Mouse (Mus musculus) neural tube, embryonic 12.5 days (tissue): ENCODE measurements around the gene Fam163b. TPM values are rescaled to one million over a fixed set of nuclear protein-coding genes. Genes with fewer than 3 reads are reported as not detected.

Source experiments
- ATAC-seq: fragments of 200-750 bp; cut with Nextera tagmentation; 2 replicates; pipeline ENCODE4 v1.8.0; 2017; ENCODE audit warnings: low read depth, mild to moderate bottlenecking, moderate TSS enrichment, moderate library complexity; ENCODE audit not compliant: low FRiP score
- H3K27ac ChIP-seq: fragments of 300-500 bp; sonication (generic); 2 replicates; pipeline ENCODE4 v1.5.1; 2016
- H3K27me3 ChIP-seq: fragments of 300-500 bp; sonication (generic); replicated peaks from 2 replicates; pipeline ENCODE4 v1.6.1; 2016; ENCODE audit warnings: mild to moderate bottlenecking
- H3K36me3 ChIP-seq: fragments of 300-500 bp; sonication (generic); 2 replicates; pipeline ENCODE4 v1.6.1; 2016; ENCODE audit warnings: mild to moderate bottlenecking
- H3K4me1 ChIP-seq: fragments of 300-500 bp; sonication (generic); 2 replicates; pipeline ENCODE4 v1.6.1; 2016
- H3K4me2 ChIP-seq: fragments of 300-500 bp; sonication (generic); replicated peaks from 2 replicates; pipeline ENCODE4 v1.6.1; 2016; ENCODE audit warnings: mild to moderate bottlenecking
- H3K4me3 ChIP-seq: fragments of 300-500 bp; sonication (generic); 2 replicates; pipeline ENCODE4 v1.5.1; 2016
- H3K9ac ChIP-seq: fragments of 300-500 bp; sonication (generic); 2 replicates; pipeline ENCODE4 v1.6.1; 2016; ENCODE audit warnings: mild to moderate bottlenecking
- H3K9me3 ChIP-seq: fragments of 300-500 bp; sonication (generic); 2 replicates; pipeline ENCODE4 v1.6.1; 2016; ENCODE audit warnings: mild to moderate bottlenecking
- WGBS: fragments of 180-500 bp; shearing (Covaris S2); methylation state at CpG from one replicate; pipeline ENCODE4 v1.1.7; 2016; 5-methylcytosine and 5-hydroxymethylcytosine counted together
- polyA plus RNA-seq: library from polyadenylated mRNA; unstranded; fragments of >200 nt; fragmentation: Nextera tagmentation; extraction: Ambion mirVana; gene quantifications from 2 replicates; pipeline ENCODE4 v1.2.1, GENCODE M21; 2016

The Fam163b gene
- polyA plus RNA-seq, 1 experiment from 2014 or later, result 0.80 TPM

DNA sequence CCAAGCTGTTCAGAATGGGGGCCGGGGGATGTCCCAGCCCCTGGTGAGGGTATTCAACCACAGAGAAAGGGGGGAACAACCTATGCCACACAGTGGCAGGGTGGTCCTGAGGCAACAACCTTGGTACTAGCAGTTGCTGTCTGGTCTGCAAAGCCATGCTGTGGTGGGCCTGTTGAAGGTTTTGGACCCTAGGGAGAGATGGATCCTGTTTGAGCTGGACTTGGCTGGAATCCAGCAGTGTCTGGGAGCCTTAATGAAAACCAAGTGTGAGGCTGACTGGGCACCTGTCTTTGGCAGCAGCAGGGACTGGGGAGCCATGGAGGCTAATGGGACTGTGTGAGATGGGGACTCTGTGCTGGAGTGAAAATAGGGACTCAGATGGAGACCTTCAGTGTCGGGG, 62.6 kb downstream of the Fam163b start:
- 63% methylated on average over 2 of the region's 2 CpGs for WGBS
- Histone ChIP-seq H3K27me3 (0 out of 2 replicates have a peak, but pooled peaks cover 2% of the 10 kb centered on the region), H3K4me1 (peaks cover 23% of the 10 kb centered on the region), H3K4me2 (peak overlapping the region; percentile 44), H3K9me3 (no peaks in the 10 kb centered on the region), H3K36me3 (no peaks in the 10 kb centered on the region), H3K4me3 (peak overlapping the region; percentile 7; the same call in 1 of the 2 replicates), H3K9ac (no peak overlapping the region), H3K27ac (no peak overlapping the region)
- ATAC-seq, result peak; percentile 57

DNA sequence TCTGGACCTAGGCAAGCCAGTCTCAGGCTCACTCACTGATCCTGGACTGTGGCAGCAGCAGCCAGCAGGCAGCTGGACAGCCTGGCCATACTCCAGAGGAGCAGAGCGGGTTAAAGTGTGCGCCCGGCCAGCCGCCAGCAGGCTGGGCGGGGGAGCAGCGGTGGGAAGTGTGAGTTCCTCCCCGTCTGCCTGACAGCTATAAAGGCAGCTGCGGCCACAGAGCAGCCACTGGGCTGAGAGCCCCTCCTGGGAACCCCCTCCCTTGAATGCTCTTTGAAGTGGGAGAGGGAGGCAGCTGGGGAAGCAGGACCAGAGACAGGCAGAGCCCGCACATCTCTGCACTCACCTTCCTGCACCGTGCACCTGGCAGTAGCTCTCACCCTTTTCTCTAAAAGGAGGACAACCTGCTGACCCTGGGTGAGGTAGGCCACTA, 63.1 kb downstream of the Fam163b start, which contains the start of gene Adamtsl2:
Gene Adamtsl2 (plus strand): TSS at position 228 of the 433 bp plus-strand sequence.
- Histone ChIP-seq H3K27me3 (0 out of 2 replicates have a peak, but pooled peaks cover 2% of the 10 kb centered on the region), H3K27ac (0 out of 2 replicates have a peak within 1 kb of the TSS, but pooled peaks have one; percentile 20), H3K36me3 (no peaks in the 10 kb centered on the region), H3K9me3 (no peaks in the 10 kb centered on the region), H3K4me2 (peak within 1 kb of the TSS; percentile 44), H3K4me3 (peak within 1 kb of the TSS; percentile 7; the same call in 1 of the 2 replicates), H3K4me1 (peaks cover 23% of the 10 kb centered on the region), H3K9ac (no peak within 1 kb of the TSS)
- WGBS, result 2% methylated on average over 10 of the region's 10 CpGs
- ATAC-seq, result peak; percentile 65

DNA sequence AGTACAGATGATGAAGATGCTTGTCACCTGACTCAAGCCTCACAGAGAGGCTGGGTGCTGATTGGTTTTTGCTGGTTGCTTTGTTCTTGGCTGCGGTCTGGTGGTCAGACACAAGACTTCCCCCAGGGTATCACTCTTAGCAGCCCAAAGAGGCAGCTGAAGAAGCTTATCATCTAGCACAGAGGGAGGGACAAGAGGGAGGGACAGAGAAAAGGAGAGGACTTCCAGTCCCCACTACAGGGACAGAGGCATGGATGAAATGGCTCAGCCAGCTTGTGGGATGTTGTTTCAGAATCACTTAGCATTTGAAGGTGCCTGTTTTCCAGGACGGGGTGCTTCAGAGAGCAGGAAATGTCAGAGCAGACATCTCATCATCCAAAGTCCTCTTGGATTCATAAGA, 64.0 kb downstream of the Fam163b start:
- no peak overlapping the region for H3K4me3 ChIP-seq
- no peak overlapping the region for H3K9ac ChIP-seq
- H3K27me3 ChIP-seq, result 0 out of 2 replicates have a peak, but pooled peaks cover 2% of the 10 kb centered on the region
- no peak for ATAC-seq
- WGBS, result 56% methylated on average over 2 of the region's 2 CpGs
- H3K9me3 ChIP-seq, result no peaks in the 10 kb centered on the region
- H3K36me3 ChIP-seq, result no peaks in the 10 kb centered on the region
- no peak overlapping the region for H3K4me2 ChIP-seq
- H3K4me1 ChIP-seq, result peaks cover 23% of the 10 kb centered on the region
- no peak overlapping the region for H3K27ac ChIP-seq

DNA sequence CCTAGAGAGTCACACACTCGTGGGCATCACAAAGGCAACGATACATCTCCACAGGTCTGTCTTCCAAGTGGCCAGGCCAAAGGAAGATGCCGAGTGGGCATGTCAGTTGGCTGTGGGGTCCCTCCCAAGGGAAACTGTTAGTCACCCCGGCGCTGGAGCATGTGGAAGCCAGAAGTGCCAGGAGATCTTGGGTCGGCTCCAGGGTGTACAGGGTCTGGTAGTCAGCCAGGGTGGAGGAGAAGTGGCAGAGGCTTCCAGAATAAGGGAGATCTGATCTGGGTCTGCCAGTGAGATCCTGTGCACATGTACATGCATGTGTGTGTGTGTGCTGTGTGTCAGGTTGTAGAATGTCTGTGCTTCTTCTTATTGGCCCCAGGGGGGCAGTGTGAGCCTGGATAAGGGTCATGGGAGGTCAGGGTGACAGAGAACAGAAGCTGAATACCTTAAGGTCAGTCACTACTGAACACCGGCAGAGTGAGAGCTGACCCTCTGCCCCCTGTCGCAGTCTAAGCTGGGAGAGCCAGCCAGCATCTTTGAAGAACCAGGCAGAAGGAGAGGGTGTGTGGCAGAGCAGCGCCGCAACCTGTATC, 64.5 kb downstream of the Fam163b start:
- Histone ChIP-seq H3K36me3 (no peaks in the 10 kb centered on the region), H3K9ac (no peak overlapping the region), H3K4me1 (peaks cover 23% of the 10 kb centered on the region), H3K4me3 (no peak overlapping the region), H3K27me3 (0 out of 2 replicates have a peak, but pooled peaks cover 2% of the 10 kb centered on the region), H3K27ac (no peak overlapping the region), H3K4me2 (no peak overlapping the region), H3K9me3 (no peaks in the 10 kb centered on the region)
- WGBS, result 71% methylated on average over 10 of the region's 10 CpGs
- no peak for ATAC-seq

DNA sequence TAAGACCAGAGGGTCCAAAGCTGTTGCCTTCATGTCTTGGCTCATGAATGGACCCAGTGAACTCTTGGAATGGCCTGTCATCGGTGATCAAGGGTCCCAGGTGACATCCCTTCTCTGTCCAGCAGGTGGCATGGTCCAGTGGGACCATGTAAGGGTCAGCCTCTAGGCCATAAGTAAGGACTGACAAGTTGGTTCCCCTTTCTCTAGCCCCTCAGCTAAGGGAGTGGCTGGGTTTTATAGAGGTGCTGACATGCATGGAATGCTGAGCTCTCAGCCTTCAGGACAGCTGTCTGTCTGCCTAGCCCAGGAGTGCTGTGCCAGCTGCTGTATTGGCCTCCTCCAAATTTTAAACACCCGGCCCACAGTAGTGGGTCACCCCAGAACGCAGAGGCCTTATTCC, 66.8 kb downstream of the Fam163b start:
- no peak overlapping the region for H3K9ac ChIP-seq
- H3K4me2 ChIP-seq, result no peak overlapping the region
- 0 out of 2 replicates have a peak, but pooled peaks cover 2% of the 10 kb centered on the region for H3K27me3 ChIP-seq
- ATAC-seq, result no peak
- peaks cover 27% of the 10 kb centered on the region for H3K4me1 ChIP-seq
- H3K27ac ChIP-seq, result no peak overlapping the region
- H3K36me3 ChIP-seq, result no peaks in the 10 kb centered on the region
- no peaks in the 10 kb centered on the region for H3K9me3 ChIP-seq
- H3K4me3 ChIP-seq, result no peak overlapping the region
- 63% methylated on average over 3 of the region's 3 CpGs for WGBS

DNA sequence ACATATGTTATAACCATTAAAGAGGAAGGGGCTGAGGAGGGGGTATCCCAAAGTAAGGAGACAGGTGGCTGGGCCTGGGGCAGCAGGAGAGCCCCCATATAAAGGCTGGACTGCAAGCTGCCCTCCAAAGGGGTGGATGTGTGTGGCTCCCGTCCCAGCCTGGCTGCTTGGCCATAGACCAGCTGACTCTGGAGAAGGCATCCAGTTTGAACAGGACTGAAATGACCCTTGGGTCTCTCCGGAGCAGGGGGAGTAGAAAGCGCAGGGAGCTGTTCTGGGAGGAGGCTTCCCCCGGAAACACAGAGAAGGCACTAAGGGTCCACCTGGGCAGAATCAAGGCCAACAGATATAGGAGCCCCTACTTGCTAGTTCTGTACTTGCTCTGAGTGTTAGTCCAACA, 67.5 kb downstream of the Fam163b start:
- Histone ChIP-seq H3K36me3 (no peaks in the 10 kb centered on the region), H3K27ac (no peak overlapping the region), H3K9me3 (no peaks in the 10 kb centered on the region), H3K4me1 (peaks cover 26% of the 10 kb centered on the region), H3K4me3 (no peak overlapping the region), H3K27me3 (0 out of 2 replicates have a peak, but pooled peaks cover 2% of the 10 kb centered on the region), H3K4me2 (no peak overlapping the region), H3K9ac (no peak overlapping the region)
- ATAC-seq, result no peak
- WGBS, result 87% methylated on average over 4 of the region's 4 CpGs

DNA sequence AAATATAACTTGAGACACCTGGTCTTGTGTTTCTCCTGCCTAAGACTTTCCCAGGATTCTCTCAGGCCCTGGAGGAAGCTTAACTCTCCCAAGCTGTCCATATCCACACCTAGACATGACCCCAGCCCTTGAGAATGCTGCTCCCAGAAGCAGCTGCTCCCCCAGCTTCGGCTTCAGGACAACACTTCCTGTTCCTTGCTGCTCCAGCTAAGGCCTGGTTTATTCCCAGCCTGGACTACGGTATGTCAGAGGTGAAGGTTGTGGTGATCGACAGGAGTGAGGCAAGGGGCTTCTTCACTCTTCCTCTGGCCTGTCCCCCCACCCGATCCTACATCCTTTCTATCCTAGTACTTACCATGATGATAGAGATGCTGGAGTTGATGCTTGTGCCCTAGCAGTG, 68.9 kb downstream of the Fam163b start:
- H3K27ac ChIP-seq, result no peak overlapping the region
- no peaks in the 10 kb centered on the region for H3K36me3 ChIP-seq
- no peaks in the 10 kb centered on the region for H3K9me3 ChIP-seq
- 72% methylated on average over 4 of the region's 4 CpGs for WGBS
- H3K4me3 ChIP-seq, result no peak overlapping the region
- H3K9ac ChIP-seq, result no peak overlapping the region
- no peak overlapping the region for H3K4me2 ChIP-seq
- peaks cover 19% of the 10 kb centered on the region for H3K4me1 ChIP-seq
- H3K27me3 ChIP-seq, result no peaks in the 10 kb centered on the region
- ATAC-seq, result no peak

DNA sequence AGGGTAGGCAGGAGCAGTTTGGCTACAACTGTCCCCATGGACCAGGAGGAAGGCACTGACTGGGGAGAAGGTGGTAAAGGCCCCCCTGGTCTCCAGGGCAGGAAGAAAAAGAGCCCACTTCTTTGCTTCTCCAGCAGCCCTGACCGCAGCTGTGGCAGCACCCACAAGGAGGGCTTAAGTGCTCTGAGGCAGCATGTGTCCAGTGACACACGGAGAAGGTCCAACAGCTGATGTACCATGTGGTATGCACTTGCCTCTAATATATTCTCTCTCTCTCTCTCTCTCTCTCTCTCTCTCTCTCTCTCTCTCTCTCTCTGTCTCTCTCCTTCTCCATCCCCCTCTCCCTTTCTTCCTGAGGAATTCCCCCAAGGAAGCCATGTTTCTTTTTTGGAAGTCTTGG, 70.3 kb downstream of the Fam163b start, which contains the start of gene Mymk:
Gene Mymk (minus strand): TSS at position 202 of the 400 bp plus-strand sequence.
- Histone ChIP-seq H3K27ac (no peak within 1 kb of the TSS), H3K4me1 (peaks cover 13% of the 10 kb centered on the region; the same call in 1 of the 2 replicates), H3K4me3 (no peak within 1 kb of the TSS), H3K27me3 (no peaks in the 10 kb centered on the region), H3K9me3 (no peaks in the 10 kb centered on the region), H3K36me3 (no peaks in the 10 kb centered on the region), H3K4me2 (no peak within 1 kb of the TSS), H3K9ac (no peak within 1 kb of the TSS)
- WGBS, result 70% methylated on average over 2 of the region's 2 CpGs
- no peak for ATAC-seq

DNA sequence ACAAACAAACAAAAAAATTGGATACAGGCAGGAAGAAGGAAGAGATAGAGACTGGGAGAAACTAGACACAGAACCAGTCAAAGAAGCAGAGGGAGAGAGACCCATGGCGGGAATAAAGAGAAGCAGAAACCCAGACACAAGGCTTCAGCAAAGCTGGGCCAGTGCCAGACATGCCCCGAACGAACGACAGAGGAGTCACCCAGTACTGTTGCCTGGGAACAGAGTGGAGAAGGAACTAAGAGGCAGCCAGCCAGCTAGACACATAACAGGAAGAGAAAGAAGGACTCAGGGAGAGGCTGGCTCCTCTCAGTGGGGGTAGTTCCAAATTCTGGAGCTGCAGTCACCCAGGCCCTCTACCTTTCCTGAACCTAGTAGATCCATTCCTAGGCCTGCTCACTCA, 71.2 kb downstream of the Fam163b start:
- ATAC-seq, result no peak
- H3K4me2 ChIP-seq, result no peak overlapping the region
- no peaks in the 10 kb centered on the region for H3K27me3 ChIP-seq
- peaks cover 13% of the 10 kb centered on the region; the same call in 1 of the 2 replicates for H3K4me1 ChIP-seq
- no peaks in the 10 kb centered on the region for H3K9me3 ChIP-seq
- 44% methylated on average over 4 of the region's 4 CpGs for WGBS
- H3K9ac ChIP-seq, result no peak overlapping the region
- H3K36me3 ChIP-seq, result no peaks in the 10 kb centered on the region
- H3K27ac ChIP-seq, result no peak overlapping the region
- H3K4me3 ChIP-seq, result no peak overlapping the region

DNA sequence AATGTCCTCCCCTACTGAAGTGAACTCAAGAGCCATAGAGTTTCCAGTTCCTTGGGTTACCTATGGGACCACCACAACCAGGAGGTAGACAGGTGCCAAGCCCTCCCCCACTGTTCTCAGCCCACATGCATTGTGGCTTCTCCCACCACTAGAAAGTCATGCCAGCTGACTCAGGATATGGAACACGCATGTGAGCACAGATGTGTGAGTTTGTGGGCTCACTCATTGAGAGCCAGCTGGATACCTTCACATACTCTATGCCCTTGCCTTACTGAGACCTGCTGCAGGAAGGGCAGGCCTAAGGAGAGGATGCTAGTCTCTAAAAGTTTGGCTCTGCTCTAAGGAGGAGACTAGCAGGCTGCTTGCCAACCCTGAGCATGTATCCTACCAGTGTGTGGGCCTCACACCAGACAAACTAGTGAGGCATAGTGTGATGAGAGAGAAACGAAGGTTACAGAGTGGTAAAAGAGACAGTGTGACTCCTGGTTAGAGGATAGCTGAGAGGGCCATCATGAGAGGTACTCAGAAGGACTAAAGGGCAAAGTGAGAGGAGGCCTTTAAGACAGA, 72.0 kb downstream of the Fam163b start:
- Histone ChIP-seq H3K4me1 (peaks cover 13% of the 10 kb centered on the region; the same call in 1 of the 2 replicates), H3K4me2 (no peak overlapping the region), H3K4me3 (no peak overlapping the region), H3K9me3 (no peaks in the 10 kb centered on the region), H3K27ac (no peak overlapping the region), H3K9ac (no peak overlapping the region), H3K27me3 (no peaks in the 10 kb centered on the region), H3K36me3 (no peaks in the 10 kb centered on the region)
- WGBS, result 78% methylated on average over 2 of the region's 2 CpGs
- no peak for ATAC-seq

DNA sequence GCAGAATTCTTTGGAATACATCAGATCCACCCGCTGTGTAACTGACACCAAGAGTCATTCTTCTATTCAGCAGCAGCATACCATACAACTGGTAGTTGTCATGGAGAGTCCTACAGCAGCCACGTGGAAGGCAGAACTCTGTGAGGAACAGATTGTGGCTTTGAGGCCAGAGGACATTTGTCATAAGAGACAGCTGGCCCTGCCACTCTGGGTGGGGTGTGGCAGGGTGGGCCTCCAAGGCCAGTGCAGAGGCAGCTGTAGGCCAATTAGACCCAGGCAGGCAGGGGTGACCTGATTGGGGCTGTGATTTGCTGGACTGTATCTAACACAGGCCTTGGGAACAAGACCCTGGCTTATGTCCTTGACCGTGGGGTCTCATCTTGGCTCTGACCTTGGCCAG, 72.6 kb downstream of the Fam163b start:
- no peak overlapping the region for H3K4me2 ChIP-seq
- H3K27me3 ChIP-seq, result no peaks in the 10 kb centered on the region
- ATAC-seq, result peak; percentile 56; the same call in 1 of the 2 replicates
- H3K9me3 ChIP-seq, result no peaks in the 10 kb centered on the region
- H3K36me3 ChIP-seq, result no peaks in the 10 kb centered on the region
- no peak overlapping the region for H3K27ac ChIP-seq
- no peak overlapping the region for H3K4me3 ChIP-seq
- WGBS, result 42% methylated on average over 3 of the region's 3 CpGs
- no peak overlapping the region for H3K9ac ChIP-seq
- peaks cover 13% of the 10 kb centered on the region; the same call in 1 of the 2 replicates for H3K4me1 ChIP-seq

DNA sequence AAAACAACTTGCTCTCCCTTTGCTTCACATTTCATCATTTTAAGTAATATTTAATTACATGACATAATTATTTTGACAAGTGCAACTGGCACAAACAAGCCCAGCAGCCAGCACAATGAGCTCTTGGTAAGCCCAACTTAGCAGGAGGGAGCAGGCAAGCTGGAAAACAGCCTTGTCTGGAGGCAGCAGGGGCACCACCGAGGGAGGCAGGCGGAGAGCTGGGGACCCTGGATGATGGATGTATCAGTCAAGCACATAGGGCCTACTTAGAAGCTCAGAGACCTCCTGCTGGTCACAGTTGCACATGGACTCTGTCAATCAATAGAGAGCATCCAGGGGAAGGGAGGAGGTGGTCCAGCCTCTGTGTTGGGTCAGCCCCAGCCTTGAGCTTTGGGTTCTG, 74.3 kb downstream of the Fam163b start:
- 52% methylated on average over 2 of the region's 2 CpGs for WGBS
- no peak overlapping the region for H3K4me2 ChIP-seq
- no peaks in the 10 kb centered on the region for H3K9me3 ChIP-seq
- no peak overlapping the region for H3K27ac ChIP-seq
- peaks cover 13% of the 10 kb centered on the region; the same call in 1 of the 2 replicates for H3K4me1 ChIP-seq
- no peaks in the 10 kb centered on the region for H3K27me3 ChIP-seq
- no peaks in the 10 kb centered on the region for H3K36me3 ChIP-seq
- H3K4me3 ChIP-seq, result no peak overlapping the region
- no peak overlapping the region for H3K9ac ChIP-seq
- no peak for ATAC-seq
